Mouse (Mus musculus) limb, embryonic 14.5 days (tissue): ENCODE results near the gene Dact1. TPM values are rescaled to one million over a fixed set of nuclear protein-coding genes. Genes with fewer than 3 reads are reported as not detected.

ENCODE experiments used
- ATAC-seq: fragments of 200-750 bp; cut with Nextera tagmentation; 2 replicates; pipeline ENCODE4 v1.8.0; 2017; ENCODE audit warnings: low read depth, moderate number of reproducible peaks, moderate TSS enrichment; ENCODE audit not compliant: low FRiP score
- DNase-seq: peaks from one replicate; pipeline ENCODE4 v3.0.0-alpha.2; 2015; ENCODE audit warnings: low spot score
- H3K27ac ChIP-seq: fragments of 300-500 bp; sonication (generic); replicated peaks from 2 replicates; pipeline ENCODE4 v1.5.1; 2014; ENCODE audit warnings: low read depth, mild to moderate bottlenecking, low read length, moderate library complexity, mixed read lengths
- H3K27me3 ChIP-seq: fragments of 300-500 bp; sonication (generic); 2 replicates; pipeline ENCODE4 v1.6.1; 2014; ENCODE audit warnings: low read length, mixed read lengths; ENCODE audit not compliant: control insufficient read depth, insufficient read depth
- H3K36me3 ChIP-seq: fragments of 300-500 bp; sonication (generic); 2 replicates; pipeline ENCODE4 v1.6.1; 2014; ENCODE audit warnings: mild to moderate bottlenecking, low read length, moderate library complexity, mixed read lengths; ENCODE audit not compliant: control insufficient read depth, insufficient read depth
- H3K4me1 ChIP-seq: fragments of 300-500 bp; sonication (generic); 2 replicates; pipeline ENCODE4 v1.6.1; 2014; ENCODE audit warnings: antibody characterized with exemption, low read length, mixed read lengths; ENCODE audit not compliant: control insufficient read depth, insufficient read depth
- H3K4me2 ChIP-seq: fragments of 300-500 bp; sonication (generic); replicated peaks from 2 replicates; pipeline ENCODE4 v1.6.1; 2014; ENCODE audit warnings: low read depth, mild to moderate bottlenecking, low read length, moderate library complexity; ENCODE audit not compliant: severe bottlenecking
- H3K4me3 ChIP-seq: fragments of 300-500 bp; sonication (generic); replicated peaks from 2 replicates; pipeline ENCODE4 v1.5.1; 2014; ENCODE audit warnings: low read length
- H3K9ac ChIP-seq: fragments of 300-500 bp; sonication (generic); 2 replicates; pipeline ENCODE4 v1.6.1; 2014; ENCODE audit warnings: mild to moderate bottlenecking, low read depth, low read length, moderate library complexity; ENCODE audit not compliant: severe bottlenecking
- H3K9me3 ChIP-seq: fragments of 300-500 bp; sonication (generic); 2 replicates; pipeline ENCODE4 v1.6.1; 2016; ENCODE audit warnings: low read length; ENCODE audit not compliant: control insufficient read depth
- POLR2A ChIP-seq: fragments of 200-500 bp; IDR thresholded peaks from 2 replicates; pipeline ENCODE4 v1.8.0; 2012; ENCODE audit warnings: inconsistent platforms, mild to moderate bottlenecking, moderate library complexity, borderline replicate concordance; ENCODE audit not compliant: insufficient read depth, insufficient read length; ENCODE audit errors: extremely low read depth
- WGBS: fragments of 180-500 bp; shearing (Covaris S2); extraction: QIAGEN DNeasy Blood & Tissue Kit; methylation state at CpG from one replicate; pipeline ENCODE4 v1.1.7; 2014; 5-methylcytosine and 5-hydroxymethylcytosine counted together
- polyA plus RNA-seq, 2 experiments: library from polyadenylated mRNA; depleted of rRNA in 1 of 2; stranded (reverse) in 1 of 2; unstranded in 1 of 2; fragments of >200 nt; fragmentation: Nextera tagmentation in 1 of 2; extraction: Ambion mirVana in 1 of 2; gene quantifications; 2 replicates each; pipeline versions ENCODE4 v1.2.1 to v1.2.3; 2012 to 2014

Dact1 gene
- polyA plus RNA-seq, 2 experiments, result 14.8 to 30.4 TPM

DNA sequence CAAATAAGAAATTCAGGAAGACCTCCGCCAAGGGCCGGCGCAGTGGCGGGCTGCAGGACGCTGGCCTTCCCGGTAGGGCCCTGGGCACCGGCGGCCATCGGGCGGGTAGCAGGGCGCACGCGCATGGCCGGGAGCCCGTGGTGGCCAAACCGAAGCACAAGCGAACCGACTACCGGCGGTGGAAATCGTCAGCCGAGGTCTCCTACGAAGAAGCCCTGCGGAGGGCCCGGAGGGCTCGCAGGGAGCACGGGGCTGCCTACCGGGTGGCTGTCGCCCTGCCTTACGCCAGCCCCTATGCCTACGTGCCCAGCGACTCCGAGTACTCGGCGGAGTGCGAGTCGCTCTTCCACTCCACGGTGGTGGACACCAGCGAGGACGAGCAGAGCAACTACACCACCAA lies 8.6 kb downstream of the Dact1 start:
- no peak overlapping the region for H3K4me2 ChIP-seq
- 94% methylated on average over 40 of the region's 40 CpGs for WGBS
- H3K27ac ChIP-seq, result no peak overlapping the region
- TF ChIP-seq POLR2A, result no peak
- H3K9ac ChIP-seq, result no peak overlapping the region
- H3K9me3 ChIP-seq, result peaks cover 16% of the 10 kb centered on the region; the same call in 1 of the 2 replicates
- no peak for ATAC-seq
- H3K4me3 ChIP-seq, result no peak overlapping the region
- H3K4me1 ChIP-seq, result no peaks in the 10 kb centered on the region
- DNase-seq, result no peak
- no peaks in the 10 kb centered on the region for H3K27me3 ChIP-seq
- H3K36me3 ChIP-seq, result peaks cover 73% of the 10 kb centered on the region

DNA sequence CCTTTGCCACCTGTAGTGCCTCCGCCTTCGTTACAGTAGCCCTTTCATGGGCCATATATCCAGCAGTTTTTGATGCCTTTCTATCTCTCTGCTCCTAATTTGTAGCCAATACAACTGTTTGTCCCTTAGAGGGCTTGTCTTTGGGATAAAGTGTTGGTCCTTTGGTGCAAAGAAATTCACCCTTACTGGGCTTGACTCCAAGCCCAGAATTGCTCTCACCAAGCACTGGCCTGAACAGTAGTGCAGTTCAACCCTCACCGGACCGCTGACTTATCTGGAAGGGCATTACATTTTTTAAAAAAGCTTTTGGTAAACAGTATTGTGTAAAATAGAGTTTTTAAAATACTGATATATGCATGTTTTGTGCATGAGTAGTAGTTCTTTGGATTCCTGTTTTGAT lies 9.9 kb downstream of the Dact1 start:
- no peak for TF ChIP-seq POLR2A
- no peak overlapping the region for H3K9ac ChIP-seq
- H3K9me3 ChIP-seq, result peaks cover 16% of the 10 kb centered on the region; the same call in 1 of the 2 replicates
- ATAC-seq (no peak), DNase-seq (no peak)
- H3K36me3 ChIP-seq, result peaks cover 60% of the 10 kb centered on the region
- H3K4me1 ChIP-seq, result no peaks in the 10 kb centered on the region
- no peak overlapping the region for H3K4me3 ChIP-seq
- H3K27me3 ChIP-seq, result no peaks in the 10 kb centered on the region
- 91% methylated on average over 4 of the region's 4 CpGs for WGBS
- H3K4me2 ChIP-seq, result no peak overlapping the region
- H3K27ac ChIP-seq, result no peak overlapping the region

DNA sequence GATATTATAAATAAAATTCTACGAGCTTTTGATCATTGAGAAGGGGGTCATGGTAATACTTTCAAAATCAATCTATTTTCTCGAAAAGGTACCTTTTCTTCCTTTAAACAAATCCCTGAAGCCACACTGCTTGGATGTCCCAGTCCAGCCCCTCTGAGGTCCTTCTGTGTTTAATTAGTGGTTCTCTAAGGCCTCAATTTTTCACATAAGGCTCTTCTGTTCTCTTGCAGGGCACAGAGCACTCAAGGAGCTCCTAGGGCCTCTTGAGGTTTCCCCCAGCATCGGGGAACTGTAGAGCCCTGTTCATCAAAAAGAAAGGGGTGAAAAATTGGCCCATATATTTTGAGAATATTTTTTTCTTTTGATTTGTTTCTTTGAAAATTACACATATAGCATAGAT lies 23.0 kb downstream of the Dact1 start:
- Histone ChIP-seq H3K27me3 (no peaks in the 10 kb centered on the region), H3K4me3 (no peak overlapping the region), H3K36me3 (no peaks in the 10 kb centered on the region), H3K27ac (no peak overlapping the region), H3K9ac (no peak overlapping the region), H3K9me3 (no peaks in the 10 kb centered on the region), H3K4me1 (peaks cover 16% of the 10 kb centered on the region), H3K4me2 (no peak overlapping the region)
- WGBS, result 43% methylated on average over 3 of the region's 3 CpGs
- DNase-seq (no peak), ATAC-seq (no peak)
- no peak for TF ChIP-seq POLR2A

DNA sequence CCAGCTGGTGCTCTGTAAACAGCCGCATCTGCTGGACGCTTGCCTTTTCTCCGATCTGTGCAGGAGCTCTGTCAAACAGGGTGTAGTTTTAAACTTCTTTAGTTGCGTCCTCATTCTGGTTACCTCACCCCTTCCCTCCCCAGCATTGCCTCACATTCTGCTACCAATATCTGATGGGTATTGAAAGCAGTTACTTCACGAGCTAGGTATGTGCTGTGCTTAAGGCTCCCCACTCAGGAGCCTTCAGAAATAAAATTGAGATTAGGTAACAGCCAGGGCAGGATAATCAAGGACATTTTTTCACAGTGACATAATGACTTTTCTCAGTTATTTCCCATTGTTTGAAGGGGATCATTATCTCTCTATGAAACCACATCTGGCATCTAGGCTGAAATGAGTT lies 23.9 kb downstream of the Dact1 start:
- 19% methylated on average over 5 of the region's 5 CpGs for WGBS
- no peak overlapping the region; the same call in 1 of the 2 replicates for H3K27ac ChIP-seq
- H3K4me2 ChIP-seq, result no peak overlapping the region
- H3K27me3 ChIP-seq, result no peaks in the 10 kb centered on the region
- DNase-seq (peak; percentile 27), ATAC-seq (no peak)
- H3K9me3 ChIP-seq, result no peaks in the 10 kb centered on the region
- TF ChIP-seq POLR2A, result no peak
- H3K9ac ChIP-seq, result no peak overlapping the region
- no peak overlapping the region for H3K4me3 ChIP-seq
- peaks cover 16% of the 10 kb centered on the region for H3K4me1 ChIP-seq
- no peaks in the 10 kb centered on the region for H3K36me3 ChIP-seq

DNA sequence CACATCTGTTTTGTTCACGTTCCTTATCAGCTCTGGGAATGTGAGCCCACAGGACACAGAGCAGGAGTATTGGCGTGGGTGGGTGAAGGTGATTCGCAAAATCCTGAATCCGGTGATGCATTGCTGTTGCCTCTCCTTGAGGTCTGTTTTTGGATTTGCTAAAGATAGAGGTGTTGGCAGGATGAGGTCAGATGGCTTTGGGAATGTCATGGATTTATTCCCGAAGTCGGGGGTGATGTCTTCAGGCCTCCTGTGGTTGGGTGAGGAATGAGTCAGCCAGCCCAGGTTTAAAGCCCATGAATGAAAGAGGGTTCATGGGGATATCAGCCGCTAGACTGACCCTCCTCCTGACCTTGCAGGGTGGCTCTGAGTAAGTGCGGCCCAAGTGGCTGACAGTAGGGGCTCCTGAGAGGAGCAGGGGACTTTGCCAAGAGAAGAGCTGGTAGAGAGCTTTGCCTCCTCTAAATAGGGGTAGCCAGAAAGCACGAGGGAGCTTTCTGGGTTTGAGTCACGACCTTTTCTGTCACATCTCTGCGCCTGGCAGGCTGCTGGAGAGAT lies 27.4 kb downstream of the Dact1 start:
- Histone ChIP-seq H3K4me1 (peaks cover 16% of the 10 kb centered on the region), H3K9ac (no peak overlapping the region), H3K27ac (no peak overlapping the region), H3K36me3 (no peaks in the 10 kb centered on the region), H3K9me3 (no peaks in the 10 kb centered on the region), H3K27me3 (no peaks in the 10 kb centered on the region), H3K4me2 (no peak overlapping the region), H3K4me3 (no peak overlapping the region)
- ATAC-seq (no peak), DNase-seq (no peak)
- TF ChIP-seq POLR2A, result no peak
- WGBS, result 57% methylated on average over 11 of the region's 11 CpGs

DNA sequence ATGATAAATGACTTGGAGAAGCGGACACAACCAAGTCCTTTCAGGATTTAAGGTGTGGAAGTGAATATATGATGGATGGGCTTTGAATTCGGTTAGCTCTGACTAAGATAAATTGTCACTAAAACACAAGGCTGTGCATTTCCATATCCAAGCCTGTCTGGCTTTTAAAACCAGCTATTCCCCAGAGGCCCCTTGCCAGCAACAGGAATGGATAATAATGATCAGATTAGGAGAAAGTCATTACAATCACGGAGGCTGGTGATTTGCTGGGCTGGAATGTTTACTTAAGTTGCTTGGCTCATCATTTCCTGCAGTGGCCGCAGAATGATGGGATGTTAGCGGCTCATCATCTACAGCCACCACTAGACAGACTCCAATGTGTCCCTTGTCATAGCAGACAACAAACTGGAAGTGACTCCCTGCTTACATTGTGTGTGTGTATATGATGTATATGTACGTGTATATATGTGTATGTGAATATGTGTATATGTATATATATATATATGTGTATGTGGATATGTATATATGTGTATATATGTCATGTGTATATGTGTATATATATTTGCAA lies 28.3 kb downstream of the Dact1 start:
- H3K36me3 ChIP-seq, result no peaks in the 10 kb centered on the region
- H3K9me3 ChIP-seq, result no peaks in the 10 kb centered on the region
- DNase-seq (no peak), ATAC-seq (no peak)
- WGBS, result 65% methylated on average over 6 of the region's 6 CpGs
- TF ChIP-seq POLR2A, result no peak
- H3K4me3 ChIP-seq, result no peak overlapping the region
- H3K9ac ChIP-seq, result no peak overlapping the region
- H3K4me1 ChIP-seq, result peaks cover 10% of the 10 kb centered on the region
- no peaks in the 10 kb centered on the region for H3K27me3 ChIP-seq
- H3K27ac ChIP-seq, result no peak overlapping the region
- no peak overlapping the region for H3K4me2 ChIP-seq
